Mouse (Mus musculus) ES-Bruce4 (cell line): ENCODE data around the gene Rnf26. TPM values are rescaled to one million over a fixed set of nuclear protein-coding genes. Genes with fewer than 3 reads are reported as not detected.

Experiments
- H3K27ac ChIP-seq: 2 replicates; pipeline ENCODE4 v1.5.1; 2012; ENCODE audit warnings: low read length, inconsistent platforms; ENCODE audit not compliant: insufficient read depth
- H3K27me3 ChIP-seq: 2 replicates; pipeline ENCODE4 v1.6.1; 2012; ENCODE audit warnings: mild to moderate bottlenecking, low read length, inconsistent platforms; ENCODE audit not compliant: control insufficient read depth, poor library complexity, insufficient read depth, severe bottlenecking
- H3K36me3 ChIP-seq: 2 replicates; pipeline ENCODE4 v1.6.1; 2012; ENCODE audit warnings: inconsistent platforms, mild to moderate bottlenecking, low read length, moderate library complexity; ENCODE audit not compliant: control insufficient read depth, poor library complexity, insufficient read depth, severe bottlenecking
- H3K4me1 ChIP-seq: one replicate; pipeline ENCODE4 v1.8.1; 2011; ENCODE audit warnings: low read length; ENCODE audit not compliant: control insufficient read depth, insufficient read depth
- H3K4me3 ChIP-seq: 2 replicates; pipeline ENCODE4 v1.5.1; 2011; ENCODE audit warnings: low read depth, mild to moderate bottlenecking, low read length
- H3K9ac ChIP-seq: 2 replicates; pipeline ENCODE4 v1.6.1; 2012; ENCODE audit warnings: low read depth, mild to moderate bottlenecking, inconsistent platforms; ENCODE audit not compliant: poor library complexity, severe bottlenecking
- H3K9me3 ChIP-seq: replicated peaks from 2 replicates; pipeline ENCODE4 v1.6.1; 2012; ENCODE audit warnings: mild to moderate bottlenecking, low read length, inconsistent platforms; ENCODE audit not compliant: control insufficient read depth, poor library complexity, insufficient read depth, severe bottlenecking
- CTCF ChIP-seq: IDR thresholded peaks from one replicate; pipeline ENCODE4 v1.8.1; 2011; ENCODE audit warnings: low read depth, low read length
- EP300 ChIP-seq: IDR thresholded peaks from 2 replicates; pipeline ENCODE4 v1.6.1; 2011; ENCODE audit warnings: low read depth, low read length; ENCODE audit not compliant: insufficient read depth
- POLR2A ChIP-seq: IDR thresholded peaks from one replicate; pipeline ENCODE4 v1.8.1; 2011; ENCODE audit warnings: low read length; ENCODE audit not compliant: insufficient read depth
- polyA plus RNA-seq: library from polyadenylated mRNA; stranded (reverse); fragments of >200 nt; gene quantifications from 2 replicates; pipeline ENCODE4 v1.2.4, GENCODE M21; 2011; ENCODE audit warnings: low read depth; ENCODE audit not compliant: missing spikeins, insufficient read depth, insufficient read length

The Rnf26 gene
- 34.1 and 34.3 TPM in 2 replicates for polyA plus RNA-seq

GRCm38 (mm10) chr9:44113105-44113789 is at the start of gene Rnf26, which contains the start of gene Gm49380:
Rnf26 (minus strand) TSS chr9:44113517.
Gm49380 (minus strand) TSS chr9:44113500.
- no peaks in the 10 kb centered on the region for H3K27me3 ChIP-seq
- H3K4me1 ChIP-seq: no peaks in the 10 kb centered on the region
- H3K36me3 ChIP-seq: 0 out of 2 replicates have a peak, but pooled peaks cover 3% of the 10 kb centered on the region
- peak within 1 kb of the TSS; percentile 91 for H3K4me3 ChIP-seq
- no peaks in the 10 kb centered on the region for H3K9me3 ChIP-seq
- TF ChIP-seq EP300 (no peak), CTCF (no peak), POLR2A (no peak)
- H3K9ac ChIP-seq: peak within 1 kb of the TSS; percentile 95
- H3K27ac ChIP-seq: peak within 1 kb of the TSS; percentile 20; the same call in 1 of the 2 replicates

- peaks cover 34% of the 10 kb centered on the region for H3K36me3 ChIP-seq
- no peaks in the 10 kb centered on the region for H3K9me3 ChIP-seq
- H3K4me1 ChIP-seq: no peaks in the 10 kb centered on the region
- H3K27me3 ChIP-seq: no peaks in the 10 kb centered on the region
- H3K9ac ChIP-seq: no peak overlapping the region
- H3K27ac ChIP-seq: no peak overlapping the region
- TF ChIP-seq EP300: no peak
- no peak for TF ChIP-seq CTCF
- no peak for TF ChIP-seq POLR2A
- H3K4me3 ChIP-seq: no peak overlapping the region
Measured at GRCm38 (mm10) chr9:44159886-44160285, 46.6 kb upstream of the Rnf26 start.

- Histone ChIP-seq H3K27me3 (no peaks in the 10 kb centered on the region), H3K36me3 (peaks cover 9% of the 10 kb centered on the region), H3K9ac (no peak overlapping the region), H3K4me3 (no peak overlapping the region), H3K9me3 (no peaks in the 10 kb centered on the region), H3K27ac (no peak overlapping the region), H3K4me1 (peaks cover 3% of the 10 kb centered on the region)
- TF ChIP-seq CTCF: no peak
- no peak for TF ChIP-seq EP300
- no peak for TF ChIP-seq POLR2A
Measured at GRCm38 (mm10) chr9:44147290-44147689, 34.0 kb upstream of the Rnf26 start.

- H3K27me3 ChIP-seq: no peaks in the 10 kb centered on the region
- peaks cover 17% of the 10 kb centered on the region for H3K36me3 ChIP-seq
- H3K4me1 ChIP-seq: peaks cover 6% of the 10 kb centered on the region
- no peak overlapping the region for H3K4me3 ChIP-seq
- H3K27ac ChIP-seq: peak overlapping the region; percentile 33
- TF ChIP-seq POLR2A (no peak), EP300 (no peak), CTCF (no peak)
- H3K9ac ChIP-seq: no peak overlapping the region
- no peaks in the 10 kb centered on the region for H3K9me3 ChIP-seq
Measured at GRCm38 (mm10) chr9:44144718-44145060, 31.4 kb upstream of the Rnf26 start.

- Histone ChIP-seq H3K9ac (0 out of 2 replicates have a peak overlapping the region, but pooled peaks have one; percentile 6), H3K27me3 (no peaks in the 10 kb centered on the region), H3K36me3 (peaks cover 23% of the 10 kb centered on the region), H3K9me3 (no peaks in the 10 kb centered on the region), H3K4me1 (peaks cover 6% of the 10 kb centered on the region), H3K4me3 (no peak overlapping the region), H3K27ac (peak overlapping the region; percentile 33)
- TF ChIP-seq CTCF: peak; percentile 48
- no peak for TF ChIP-seq POLR2A
Measured at GRCm38 (mm10) chr9:44144023-44144717, 30.9 kb upstream of the Rnf26 start.

GRCm38 (mm10) chr9:44143421-44143820 is 30.1 kb upstream of the Rnf26 start:
- Histone ChIP-seq H3K9ac (0 out of 2 replicates have a peak overlapping the region, but pooled peaks have one; percentile 6), H3K27me3 (no peaks in the 10 kb centered on the region), H3K36me3 (peaks cover 30% of the 10 kb centered on the region), H3K4me1 (peaks cover 6% of the 10 kb centered on the region), H3K27ac (peak overlapping the region; percentile 13; the same call in 1 of the 2 replicates), H3K9me3 (no peaks in the 10 kb centered on the region), H3K4me3 (no peak overlapping the region)
- TF ChIP-seq POLR2A (no peak), EP300 (no peak), CTCF (no peak)
